ENCODE assay signal across 11 mouse cellular contexts in the genomic region with DNA sequence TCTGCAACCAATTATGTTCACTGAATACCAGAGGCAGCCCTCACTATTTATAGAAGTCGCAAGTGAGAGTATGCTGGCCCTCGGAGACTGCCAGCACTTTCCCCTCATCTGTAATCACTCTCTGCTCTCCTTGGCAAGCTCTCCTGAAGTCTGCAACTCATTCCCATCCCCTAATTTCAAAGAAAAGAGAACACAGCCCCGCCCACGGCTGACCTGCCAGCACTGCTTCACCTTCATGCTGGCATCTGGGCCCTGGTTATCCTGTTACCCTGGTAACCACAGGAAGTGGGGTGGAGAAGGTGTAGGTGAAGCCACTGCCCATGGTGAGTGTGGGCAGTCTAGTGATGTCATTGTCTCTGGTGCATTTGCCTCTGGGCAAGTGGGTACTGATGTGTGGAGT.
DNase-seq lines count a peak whose midpoint lies in the region; ATAC-seq and TF ChIP-seq lines count a peak whose summit lies in the region.
"Had no signal": no experiment of that assay in that cellular context is flagged by ENCODE, and none has a peak within 500 bp of the region (broad histone marks: within the 10 kb centered on the region; RNA-seq: fewer than 3 reads in every experiment).

No protein-coding gene starts in this region.

- TF ChIP-seq CTCF in CH12.LX (conservative IDR thresholded peaks at IDR 0.05 in 1 of 2, IDR thresholded peaks at IDR 0.05 in 1 of 2; ENCODE audit: low read depth in 2 of 2, low read length in 2 of 2) = no peak
- TF ChIP-seq CTCF in liver, postnatal 0 days (IDR thresholded peaks at IDR 0.05; ENCODE audit: low read depth) = no peak

- no peaks in the 10 kb centered on the region for H3K9me3 ChIP-seq in CH12.LX (replicated peaks; ENCODE audit: low read length)
- no peaks in the 10 kb centered on the region for H3K9me3 ChIP-seq in limb, embryonic 10.5 days (replicated peaks)
- no peaks in the 10 kb centered on the region for H3K9me3 ChIP-seq in liver, postnatal 0 days (ENCODE audit: low read length)
- H3K9me3 ChIP-seq: neural tube, embryonic 13.5 days had no signal

- H3K27me3 ChIP-seq in CH12.LX (replicated peaks) = no peaks in the 10 kb centered on the region
- no peaks in the 10 kb centered on the region for H3K27me3 ChIP-seq in limb, embryonic 10.5 days (ENCODE audit: low read depth, poor library complexity, severe bottlenecking)
- H3K27me3 ChIP-seq in liver, postnatal 0 days (ENCODE audit: insufficient read depth, low read length) = no peaks in the 10 kb centered on the region
- H3K27me3 ChIP-seq: neural tube, embryonic 13.5 days had no signal

- H3K4me2 ChIP-seq in CH12.LX (ENCODE audit: insufficient read depth, low read depth, poor library complexity, severe bottlenecking) = no peak overlapping the region
- no peak overlapping the region for H3K4me2 ChIP-seq in liver, postnatal 0 days (ENCODE audit: low read depth, low read length)
- H3K4me2 ChIP-seq: neural tube, embryonic 13.5 days had no signal

- peak; percentile 28 for DNase-seq in CH12.LX (ENCODE audit: extremely low read depth)
- DNase-seq in adipocyte (ENCODE audit: low spot score) = peak; percentile 59
- DNase-seq in heart, adult 18-20 months = peak; percentile 57 to 69
- no peak for DNase-seq in limb, embryonic 10.5 days (ENCODE audit: low spot score)
- DNase-seq in liver, postnatal 0 days = no peak
- DNase-seq in layer of hippocampus, adult 8-10 months (ENCODE audit: low spot score in 2 of 2) = no peak
- DNase-seq in gastrocnemius, adult 8-10 months (ENCODE audit: low spot score in 2 of 2) = no peak
- no peak for DNase-seq in testis, postnatal 10 days (ENCODE audit: low spot score)
- DNase-seq: gastrocnemius, postnatal 36 days; kidney, adult 11 months had no signal

- dilution Hi-C loops in CH12.LX (cut with MboI; ENCODE audit: extremely low pct_ligation_motif_present, extremely low pct_unique_long_range_greater_than_20kb, low sequenced_read_pairs) = no loop called here

- H3K79me2 ChIP-seq in CH12.LX (replicated peaks; ENCODE audit: control insufficient read depth, extremely low read depth, insufficient read depth, poor library complexity, severe bottlenecking) = no peaks in the 10 kb centered on the region

- WGBS in limb, embryonic 10.5 days = 18% methylated on average over 4 of the region's 4 CpGs
- WGBS in liver, postnatal 0 days (ENCODE audit: insufficient replicate concordance) = 53% methylated on average over 4 of the region's 4 CpGs

- H3K4me3 ChIP-seq in CH12.LX (replicated peaks in 1 of 3; ENCODE audit: low read depth in 2 of 3, low read length in 2 of 3, poor library complexity in 1 of 3) = no peak overlapping the region
- no peak overlapping the region for H3K4me3 ChIP-seq in limb, embryonic 10.5 days
- H3K4me3 ChIP-seq in liver, postnatal 0 days (ENCODE audit: low read depth, low read length) = no peak overlapping the region
- H3K4me3 ChIP-seq: neural tube, embryonic 13.5 days had no signal

- in situ Hi-C loops in CH12.LX (cut with MboI; ENCODE audit: low pct_ligation_motif_present, low pct_unique_long_range_greater_than_20kb, low sequenced_read_pairs) = no loop called here

- H3K27ac ChIP-seq in CH12.LX (ENCODE audit: insufficient read depth, low read depth) = no peak overlapping the region
- H3K27ac ChIP-seq in limb, embryonic 10.5 days = peak overlapping the region; percentile 66
- H3K27ac ChIP-seq in liver, postnatal 0 days (ENCODE audit: low read depth) = no peak overlapping the region
- H3K27ac ChIP-seq: neural tube, embryonic 13.5 days had no signal

- peaks cover 4 to 20% of the 10 kb centered on the region in 2 experiments for H3K4me1 ChIP-seq in CH12.LX (ENCODE audit: control insufficient read depth in 1 of 2, insufficient read depth in 2 of 2)
- peaks cover 11% of the 10 kb centered on the region for H3K4me1 ChIP-seq in limb, embryonic 10.5 days
- no peaks in the 10 kb centered on the region for H3K4me1 ChIP-seq in liver, postnatal 0 days (ENCODE audit: insufficient read depth)

- TF ChIP-seq POLR2A in CH12.LX (IDR thresholded peaks at IDR 0.05; ENCODE audit: low read depth, low read length) = no peak

- H3K9ac ChIP-seq in CH12.LX (ENCODE audit: insufficient read depth, low read depth) = no peak overlapping the region
- H3K9ac ChIP-seq in liver, postnatal 0 days (replicated peaks) = no peak overlapping the region
- H3K9ac ChIP-seq: neural tube, embryonic 13.5 days had no signal

- TF ChIP-seq EP300 in CH12.LX (IDR thresholded peaks at IDR 0.05; ENCODE audit: low read length) = no peak
- TF ChIP-seq EP300 in liver, postnatal 0 days (IDR thresholded peaks at IDR 0.05; ENCODE audit: low read depth) = no peak

- ATAC-seq in liver, postnatal 0 days = no peak

- no peaks in the 10 kb centered on the region for H3K36me3 ChIP-seq in CH12.LX (replicated peaks in 1 of 2; ENCODE audit: control insufficient read depth in 1 of 2, insufficient read depth in 1 of 2, low read length in 1 of 2)
- H3K36me3 ChIP-seq in limb, embryonic 10.5 days = no peaks in the 10 kb centered on the region
- H3K36me3 ChIP-seq in liver, postnatal 0 days (replicated peaks; ENCODE audit: insufficient read depth, low read length) = no peaks in the 10 kb centered on the region
- H3K36me3 ChIP-seq: neural tube, embryonic 13.5 days had no signal

- no peak for TF ChIP-seq RAD21 in CH12.LX (IDR thresholded peaks at IDR 0.05; ENCODE audit: low read depth, low read length)

TF ChIP-seq in CH12.LX, 34 proteins besides CTCF, POLR2A, EP300 and RAD21:
- TF ChIP-seq ZNF384 (IDR thresholded peaks at IDR 0.05; ENCODE audit: low read depth, low read length) (no peak), ETS1 (conservative IDR thresholded peaks at IDR 0.05; ENCODE audit: low read depth, low read length) (0 out of 2 replicates have a peak, but pooled peaks have one; percentile 8)
TF ChIP-seq in CH12.LX: peak in this region for 1.

Comparison
In these comparisons a context has a peak if more than half of its experiments do, and no peak if none do; other contexts are left out.
1. DNase-seq: peak in CH12.LX (single experiment), adipocyte (single experiment) and heart, adult 18-20 months (2 of 2); none in limb, embryonic 10.5 days (single experiment), liver, postnatal 0 days (single experiment), layer of hippocampus, adult 8-10 months (0 of 2), gastrocnemius, adult 8-10 months (0 of 2) and testis, postnatal 10 days (single experiment).